8 mouse cellular contexts compared by ENCODE assay signal in the genomic region with DNA sequence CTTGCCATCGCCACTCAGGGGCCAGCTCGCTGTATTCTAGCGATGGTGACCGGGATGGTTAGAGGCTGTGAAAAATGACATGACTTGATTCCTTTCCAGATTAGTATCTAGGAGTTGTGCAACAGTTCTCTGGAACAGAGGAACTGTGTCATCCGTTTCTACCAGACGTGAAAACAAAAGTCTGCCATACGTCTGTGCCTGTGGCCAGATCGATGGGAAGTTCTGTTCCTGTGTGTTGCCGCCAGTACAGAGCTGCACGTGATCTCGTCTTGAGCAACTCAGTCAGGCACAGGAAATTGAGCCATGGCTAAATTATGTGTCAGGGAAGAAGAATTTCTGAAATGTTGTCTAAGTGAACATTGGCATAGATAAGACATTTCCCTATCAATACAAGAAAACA.
A peak's percentile ranks its signal among the peaks of the same experiment; 100 is the strongest.
DNase-seq lines count a peak whose midpoint lies in the region; ATAC-seq and TF ChIP-seq lines count a peak whose summit lies in the region.

No protein-coding gene starts in this region.

- no peaks in the 10 kb centered on the region for H3K9me3 ChIP-seq in midbrain, embryonic 10.5 days (replicated peaks)
- no peaks in the 10 kb centered on the region for H3K9me3 ChIP-seq in midbrain, postnatal 0 days (ENCODE audit: low read length)

- H3K4me2 ChIP-seq in midbrain, postnatal 0 days (ENCODE audit: low read depth, low read length, poor library complexity, severe bottlenecking) = no peak overlapping the region

- peak; percentile 17 for DNase-seq in thymus, postnatal 4 days
- DNase-seq in thymus, postnatal 0 days (ENCODE audit: low spot score) = no peak
- DNase-seq in layer of hippocampus, adult 9-11 months = peak; percentile 84
- DNase-seq in midbrain, embryonic 10.5 days (ENCODE audit: low spot score) = no peak
- DNase-seq in midbrain, postnatal 0 days (ENCODE audit: low spot score) = no peak
- DNase-seq in retina, postnatal 1 day = no peak

- ATAC-seq in monocyte, adult 5-6 weeks (replicated peaks; ENCODE audit: insufficient number of reproducible peaks, low FRiP score, low TSS enrichment, poor library complexity, severe bottlenecking) = peak; percentile 94
- no peak for ATAC-seq in midbrain, postnatal 0 days (ENCODE audit: low FRiP score)

- WGBS in midbrain, embryonic 10.5 days = 89% methylated on average over 11 of the region's 11 CpGs
- WGBS in midbrain, postnatal 0 days = 89% methylated on average over 11 of the region's 11 CpGs

- H3K4me3 ChIP-seq in cortical plate, adult 2 months (ENCODE audit: insufficient read depth, low read length) = no peak overlapping the region
- H3K4me3 ChIP-seq in midbrain, embryonic 10.5 days = no peak overlapping the region
- no peak overlapping the region for H3K4me3 ChIP-seq in midbrain, postnatal 0 days (ENCODE audit: low read depth, low read length)

- H3K27me3 ChIP-seq in midbrain, embryonic 10.5 days (ENCODE audit: low read depth, poor library complexity, severe bottlenecking) = no peaks in the 10 kb centered on the region
- H3K27me3 ChIP-seq in midbrain, postnatal 0 days (ENCODE audit: insufficient read depth, low read length) = no peaks in the 10 kb centered on the region

- TF ChIP-seq CTCF in cortical plate, adult 2 months (IDR thresholded peaks at IDR 0.05; ENCODE audit: extremely low read depth, insufficient read depth, low read length) = no peak
- no peak for TF ChIP-seq CTCF in midbrain, postnatal 0 days (IDR thresholded peaks at IDR 0.05)

- H3K4me1 ChIP-seq in cortical plate, adult 2 months (ENCODE audit: control insufficient read depth, insufficient read depth, low read length) = no peaks in the 10 kb centered on the region; the same call in none of the 2 replicates
- H3K4me1 ChIP-seq in midbrain, embryonic 10.5 days = no peaks in the 10 kb centered on the region
- no peaks in the 10 kb centered on the region for H3K4me1 ChIP-seq in midbrain, postnatal 0 days (ENCODE audit: insufficient read depth, low read length)

- H3K27ac ChIP-seq in cortical plate, adult 2 months (ENCODE audit: insufficient read depth, low read length) = peak overlapping the region; percentile 86
- no peak overlapping the region for H3K27ac ChIP-seq in midbrain, embryonic 10.5 days (replicated peaks)
- no peak overlapping the region for H3K27ac ChIP-seq in midbrain, postnatal 0 days (ENCODE audit: low read depth, low read length)

- no peaks in the 10 kb centered on the region for H3K36me3 ChIP-seq in midbrain, embryonic 10.5 days
- no peaks in the 10 kb centered on the region for H3K36me3 ChIP-seq in midbrain, postnatal 0 days (ENCODE audit: insufficient read depth, low read length)

- no peak for TF ChIP-seq POLR2A in cortical plate, adult 2 months (IDR thresholded peaks at IDR 0.05; ENCODE audit: extremely low read depth, insufficient read depth, low read length)

- H3K9ac ChIP-seq in midbrain, postnatal 0 days (replicated peaks; ENCODE audit: low read length, poor library complexity, severe bottlenecking) = no peak overlapping the region

Comparison
In these comparisons a context has a peak if more than half of its experiments do, and no peak if none do; other contexts are left out.
1. DNase-seq: peak in thymus, postnatal 4 days (single experiment) and layer of hippocampus, adult 9-11 months (single experiment); none in thymus, postnatal 0 days (single experiment), midbrain, embryonic 10.5 days (single experiment), midbrain, postnatal 0 days (single experiment) and retina, postnatal 1 day (single experiment).